Mouse (Mus musculus): Measurements from ENCODE around the gene Pgam2. TPM values are rescaled to one million over a fixed set of nuclear protein-coding genes. Genes with fewer than 3 reads are reported as not detected.

Gene Pgam2
- polyA plus RNA-seq, 1 experiment from 2014 or later = 761 TPM

DNA sequence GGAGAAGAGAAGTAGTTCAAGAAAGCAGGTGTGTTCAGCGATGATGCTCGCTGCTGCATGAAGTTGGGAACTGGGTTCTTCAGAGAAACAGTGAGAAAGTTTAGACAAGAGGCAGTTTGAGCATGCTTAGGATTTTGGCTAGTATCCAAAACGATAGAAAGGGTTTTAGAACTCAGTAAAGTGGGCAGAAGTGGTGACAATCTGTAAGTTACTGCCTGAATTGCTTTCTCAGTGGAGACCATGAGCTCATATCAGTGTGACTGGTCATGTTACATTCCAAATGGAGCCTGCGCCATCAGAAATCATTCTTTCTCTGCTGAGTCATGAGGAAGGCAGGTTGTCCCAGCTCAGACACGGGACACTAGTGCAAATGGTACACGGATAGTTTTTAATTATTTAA lies 37.5 kb downstream of the Pgam2 start:
- no peak overlapping the region for H3K9ac ChIP-seq
- H3K4me3 ChIP-seq = no peak overlapping the region
- peaks cover 4% of the 10 kb centered on the region; the same call in 1 of the 2 replicates for H3K9me3 ChIP-seq (replicated peaks)
- peaks cover 26% of the 10 kb centered on the region for H3K36me3 ChIP-seq
- H3K27ac ChIP-seq (ENCODE audit: poor library complexity, severe bottlenecking) = no peak overlapping the region
- H3K4me2 ChIP-seq = no peak overlapping the region
- peaks cover 6% of the 10 kb centered on the region for H3K4me1 ChIP-seq (replicated peaks)
- no peaks in the 10 kb centered on the region for H3K27me3 ChIP-seq (replicated peaks)
- 80% methylated on average over 6 of the region's 6 CpGs for WGBS
- no peak for ATAC-seq (ENCODE audit: insufficient number of reproducible peaks, low FRiP score)

DNA sequence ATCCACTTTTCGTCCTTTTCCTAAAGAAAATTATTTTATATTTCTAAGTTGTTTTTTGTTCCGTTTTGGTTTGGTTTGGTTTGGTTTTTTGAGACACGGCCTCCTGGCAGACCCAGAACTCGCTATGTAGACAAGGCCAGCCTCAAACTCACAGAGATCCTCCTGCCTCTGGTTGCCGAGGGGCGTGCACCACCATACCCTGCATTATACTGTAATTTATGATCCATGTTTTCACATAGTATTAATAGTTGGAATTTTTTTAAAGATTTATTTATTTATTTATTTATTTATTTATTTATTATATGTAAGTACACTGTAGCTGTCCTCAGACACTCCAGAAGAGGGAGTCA lies 40.9 kb downstream of the Pgam2 start:
- H3K9me3 ChIP-seq (replicated peaks) = no peaks in the 10 kb centered on the region
- 16% methylated on average over 6 of the region's 6 CpGs for WGBS
- ATAC-seq (ENCODE audit: insufficient number of reproducible peaks, low FRiP score) = no peak

DNA sequence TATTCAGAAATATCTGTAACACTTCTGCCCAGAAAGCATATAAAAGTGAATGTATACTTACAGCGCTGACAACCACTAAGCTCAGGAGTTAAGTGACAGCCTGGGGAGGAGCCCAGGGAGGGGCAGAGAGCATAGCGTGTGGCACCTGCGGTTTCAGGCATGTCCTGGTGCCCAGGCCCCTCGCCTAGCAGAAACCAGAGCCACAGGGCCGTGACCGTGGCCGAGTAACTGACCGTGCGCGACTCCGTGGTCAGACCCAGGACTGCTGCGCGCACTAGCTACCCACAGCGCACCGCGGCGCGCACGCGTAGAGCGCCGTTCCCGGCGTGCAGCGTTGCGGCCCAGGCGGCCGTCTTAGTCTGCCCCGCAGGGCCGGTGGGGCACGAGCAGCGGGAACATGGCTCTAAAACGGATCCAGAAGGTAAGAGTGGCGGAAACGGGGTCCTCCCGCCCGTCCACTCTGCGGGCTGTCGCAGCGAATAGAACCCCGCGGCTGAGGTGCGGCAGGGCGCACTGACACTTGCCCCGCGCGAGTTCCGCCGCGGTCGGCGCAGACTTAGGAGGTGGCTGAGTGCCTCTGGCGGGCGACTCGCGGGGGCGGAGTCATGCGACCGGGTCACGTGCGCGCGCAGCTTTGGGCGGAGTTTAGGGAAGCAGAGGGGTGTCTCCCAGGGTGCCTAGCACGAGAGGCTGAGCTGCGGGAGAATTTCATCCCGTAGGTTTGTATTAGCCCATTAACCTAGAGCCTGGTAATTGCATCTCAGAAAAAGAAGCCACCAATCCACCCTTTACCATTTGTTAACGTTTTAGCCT lies 41.5 kb downstream of the Pgam2 start, which contains the start of gene Urgcp:
TSS of gene Urgcp (minus strand) at position 557 of the 813 bp plus-strand sequence.
- Histone ChIP-seq H3K9ac (peak within 1 kb of the TSS; percentile 97), H3K4me3 (peak within 1 kb of the TSS; percentile 81), H3K27me3 (replicated peaks) (no peaks in the 10 kb centered on the region), H3K27ac (ENCODE audit: poor library complexity, severe bottlenecking) (peak within 1 kb of the TSS; percentile 95), H3K9me3 (replicated peaks) (no peaks in the 10 kb centered on the region), H3K36me3 (peaks cover 11% of the 10 kb centered on the region), H3K4me2 (peak within 1 kb of the TSS; percentile 85), H3K4me1 (replicated peaks) (peaks cover 13% of the 10 kb centered on the region)
- WGBS = under 1% methylated on average over 68 of the region's 68 CpGs
- ATAC-seq (ENCODE audit: insufficient number of reproducible peaks, low FRiP score) = peak; percentile 99

More for the DNA sequence above, 40.9 kb downstream of the Pgam2 start:
- Histone ChIP-seq H3K9ac (peak overlapping the region; percentile 97), H3K4me1 (replicated peaks) (peaks cover 13% of the 10 kb centered on the region), H3K27ac (ENCODE audit: poor library complexity, severe bottlenecking) (peak overlapping the region; percentile 95; the same call in 1 of the 2 replicates), H3K27me3 (replicated peaks) (no peaks in the 10 kb centered on the region), H3K4me2 (peak overlapping the region; percentile 85), H3K36me3 (peaks cover 8% of the 10 kb centered on the region), H3K4me3 (peak overlapping the region; percentile 81)

DNA sequence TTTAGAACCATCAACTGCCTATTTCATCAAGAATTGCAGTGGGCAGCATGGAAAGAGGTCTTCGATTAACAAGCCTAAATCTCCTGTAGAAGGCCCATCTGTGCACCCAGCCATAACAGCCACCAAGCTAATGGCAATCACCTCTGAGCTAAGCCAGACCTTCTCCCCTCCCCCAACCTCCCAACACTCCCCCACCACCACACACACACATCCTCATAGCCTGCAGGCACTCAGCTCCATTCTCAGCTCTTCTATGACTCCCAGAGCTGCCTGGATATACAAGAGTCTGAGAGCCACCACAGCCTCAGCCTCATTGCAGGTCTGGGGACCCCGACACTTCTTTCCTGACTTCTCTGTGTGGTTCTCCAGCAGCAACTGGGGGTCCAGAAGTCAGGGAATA lies 49.8 kb downstream of the Pgam2 start:
- H3K36me3 ChIP-seq = peaks cover 31% of the 10 kb centered on the region
- peaks cover 5% of the 10 kb centered on the region; the same call in 1 of the 2 replicates for H3K4me1 ChIP-seq (replicated peaks)
- H3K4me2 ChIP-seq = no peak overlapping the region
- H3K4me3 ChIP-seq = no peak overlapping the region
- no peak overlapping the region for H3K27ac ChIP-seq (ENCODE audit: poor library complexity, severe bottlenecking)
- no peaks in the 10 kb centered on the region for H3K27me3 ChIP-seq (replicated peaks)
- peaks cover 8% of the 10 kb centered on the region; the same call in 1 of the 2 replicates for H3K9me3 ChIP-seq (replicated peaks)
- 80% methylated on average over 2 of the region's 2 CpGs for WGBS
- no peak overlapping the region for H3K9ac ChIP-seq
- ATAC-seq (ENCODE audit: insufficient number of reproducible peaks, low FRiP score) = no peak

Other genes starting within 250 kb of the Pgam2 start
- gene Ankrd36, start 234.0 kb downstream of the Pgam2 start, polyA plus RNA-seq (2016; fragmentation: Nextera tagmentation; extraction: Ambion mirVana) = 0.18 TPM in 1 of 2 replicates, not detected in the other
- 167 and 171 TPM in 2 replicates for gene Mrps24, start 88.1 kb downstream of the Pgam2 start, polyA plus RNA-seq (2016; fragmentation: Nextera tagmentation; extraction: Ambion mirVana)
- gene Urgcp, start 41.4 kb downstream of the Pgam2 start, polyA plus RNA-seq (2016; fragmentation: Nextera tagmentation; extraction: Ambion mirVana) = 32.2 and 33.8 TPM in 2 replicates
- gene Dbnl, start 15.2 kb downstream of the Pgam2 start, polyA plus RNA-seq (2016; fragmentation: Nextera tagmentation; extraction: Ambion mirVana) = 87.0 and 88.0 TPM in 2 replicates
- 8.4 and 9.0 TPM in 2 replicates for gene Polm, start 34.3 kb upstream of the Pgam2 start, polyA plus RNA-seq (2016; fragmentation: Nextera tagmentation; extraction: Ambion mirVana)
- gene Aebp1, start 58.2 kb upstream of the Pgam2 start, polyA plus RNA-seq (2016; fragmentation: Nextera tagmentation; extraction: Ambion mirVana) = 31.8 and 34.7 TPM in 2 replicates
- 102 and 106 TPM in 2 replicates for gene Pold2, start 74.6 kb upstream of the Pgam2 start, polyA plus RNA-seq (2016; fragmentation: Nextera tagmentation; extraction: Ambion mirVana)
- 5,530 and 5,941 TPM in 2 replicates for gene Myl7, start 95.0 kb upstream of the Pgam2 start, polyA plus RNA-seq (2016; fragmentation: Nextera tagmentation; extraction: Ambion mirVana)
- gene Gck, start 146.3 kb upstream of the Pgam2 start, polyA plus RNA-seq (2016; fragmentation: Nextera tagmentation; extraction: Ambion mirVana) = 2.2 and 2.8 TPM in 2 replicates
- 41.6 and 42.0 TPM in 2 replicates for gene Ykt6, start 152.0 kb upstream of the Pgam2 start, polyA plus RNA-seq (2016; fragmentation: Nextera tagmentation; extraction: Ambion mirVana)